Mouse (Mus musculus) brain, embryonic 14.5 days (tissue): ENCODE data around the gene Rnaseh2a. TPM values are rescaled to one million over a fixed set of nuclear protein-coding genes. Genes with fewer than 3 reads are reported as not detected.

ENCODE experiments used
- DNase-seq: peaks from one replicate; pipeline ENCODE4 v3.0.0-alpha.2; 2011; ENCODE audit warnings: low read depth
- CTCF ChIP-seq: fragments of 200-500 bp; IDR thresholded peaks from 2 replicates; pipeline ENCODE4 v1.5.1; 2012; ENCODE audit warnings: inconsistent platforms, mild to moderate bottlenecking, moderate library complexity, borderline replicate concordance; ENCODE audit not compliant: insufficient read depth, insufficient read length; ENCODE audit errors: extremely low read depth
- POLR2A ChIP-seq: fragments of 200-500 bp; IDR thresholded peaks from 2 replicates; pipeline ENCODE4 v1.6.1; 2012; ENCODE audit warnings: mild to moderate bottlenecking, inconsistent platforms, borderline replicate concordance; ENCODE audit not compliant: poor library complexity, insufficient read depth, insufficient read length, severe bottlenecking; ENCODE audit errors: extremely low read depth
- polyA plus RNA-seq: library from polyadenylated mRNA; depleted of rRNA; stranded (reverse); fragments of >200 nt; gene quantifications from 2 replicates; pipeline ENCODE4 v1.2.3, GENCODE M21; 2012

Gene Rnaseh2a
- polyA plus RNA-seq, 1 experiment, result 41.8 TPM

- no peak for TF ChIP-seq CTCF
- no peak for TF ChIP-seq POLR2A
- DNase-seq, result no peak
These were observed 12.3 kb upstream of the Rnaseh2a start for GRCm38 (mm10) chr8:84981644-84982498.

- TF ChIP-seq POLR2A (no peak), CTCF (no peak)
- DNase-seq, result peak; percentile 79
These were observed 11.2 kb upstream of the Rnaseh2a start for GRCm38 (mm10) chr8:84980622-84981358.

- peak; percentile 96 for DNase-seq
- TF ChIP-seq POLR2A (no peak), CTCF (no peak)
These were observed 10.2 kb upstream of the Rnaseh2a start for GRCm38 (mm10) chr8:84979599-84980421.

- DNase-seq, result peak; percentile 94
- TF ChIP-seq POLR2A (peak; percentile 54; the same call in 1 of the 2 replicates), CTCF (no peak)
These were observed 8.8 kb upstream of the Rnaseh2a start, which contains the start of gene Junb for GRCm38 (mm10) chr8:84978248-84978940. Gene Junb (minus strand): TSS chr8:84978718.

GRCm38 (mm10) chr8:84977435-84978247 lies 8.1 kb upstream of the Rnaseh2a start:
- TF ChIP-seq POLR2A (no peak), CTCF (no peak)
- peak; percentile 54 for DNase-seq

GRCm38 (mm10) chr8:84976763-84977434 lies 7.3 kb upstream of the Rnaseh2a start:
- no peak for TF ChIP-seq POLR2A
- TF ChIP-seq CTCF, result no peak
- no peak for DNase-seq

GRCm38 (mm10) chr8:84976031-84976762 lies 6.6 kb upstream of the Rnaseh2a start:
- DNase-seq, result peak; percentile 96
- no peak for TF ChIP-seq POLR2A
- TF ChIP-seq CTCF, result no peak

- peak; percentile 80 for TF ChIP-seq CTCF
- no peak for TF ChIP-seq POLR2A
- peak; percentile 68 for DNase-seq
These were observed 5.9 kb upstream of the Rnaseh2a start for GRCm38 (mm10) chr8:84975434-84975833.

- no peak for DNase-seq
- TF ChIP-seq CTCF (no peak), POLR2A (no peak)
These were observed 5.1 kb upstream of the Rnaseh2a start for GRCm38 (mm10) chr8:84974543-84975142.
